Mouse (Mus musculus) c-Kit-positive CD71-negative TER-119-negative erythroid progenitor cells, embryonic 14.5 days (primary cell): ENCODE measurements around the gene Tbc1d1.
A peak's percentile ranks its signal among the peaks of the same experiment; 100 is the strongest.

Experiments
- DNase-seq: peaks from one replicate; pipeline ENCODE4 v3.0.0-alpha.2; 2013; ENCODE audit warnings: low read depth

The Tbc1d1 gene

GRCm38 (mm10) chr5:64155861-64156550, at the start of gene Tbc1d1:
Gene Tbc1d1, plus strand, starts transcription at chr5:64156305.
- DNase-seq, result peak; percentile 58

DNA sequence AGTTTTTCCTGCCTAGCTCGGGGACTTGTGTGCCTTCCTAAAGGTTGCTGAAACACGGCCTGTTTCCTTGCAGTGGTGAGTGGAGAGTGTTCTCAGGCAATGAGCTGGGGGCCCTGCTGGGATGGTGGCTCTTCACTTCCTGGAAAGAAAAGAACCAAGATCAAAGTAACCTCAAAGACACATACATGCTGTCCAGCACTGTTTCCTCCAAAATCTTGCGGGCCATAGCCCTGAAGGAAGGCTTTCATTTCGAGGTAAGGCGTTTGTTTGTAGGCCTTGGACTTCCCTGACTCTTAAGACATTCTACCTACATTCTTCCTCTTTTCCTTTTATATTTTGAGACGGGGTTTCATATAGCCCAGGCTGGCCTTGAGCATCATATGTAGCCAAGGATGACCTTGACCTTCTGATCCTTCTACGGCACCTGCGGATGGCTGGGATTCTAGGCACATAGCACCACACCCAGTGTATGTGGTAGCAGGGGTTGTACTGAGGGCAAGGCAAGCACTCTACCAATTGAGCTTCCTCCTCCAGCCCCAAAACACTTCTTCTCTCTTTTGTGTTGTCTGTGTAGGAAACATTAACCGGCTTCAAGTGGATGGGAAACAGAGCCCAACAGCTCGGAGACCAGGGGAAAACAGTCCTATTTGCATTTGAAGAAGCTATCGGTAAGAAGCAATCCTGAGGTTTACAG, 48.4 kb upstream of the Tbc1d1 start:
- no peak for DNase-seq

DNA sequence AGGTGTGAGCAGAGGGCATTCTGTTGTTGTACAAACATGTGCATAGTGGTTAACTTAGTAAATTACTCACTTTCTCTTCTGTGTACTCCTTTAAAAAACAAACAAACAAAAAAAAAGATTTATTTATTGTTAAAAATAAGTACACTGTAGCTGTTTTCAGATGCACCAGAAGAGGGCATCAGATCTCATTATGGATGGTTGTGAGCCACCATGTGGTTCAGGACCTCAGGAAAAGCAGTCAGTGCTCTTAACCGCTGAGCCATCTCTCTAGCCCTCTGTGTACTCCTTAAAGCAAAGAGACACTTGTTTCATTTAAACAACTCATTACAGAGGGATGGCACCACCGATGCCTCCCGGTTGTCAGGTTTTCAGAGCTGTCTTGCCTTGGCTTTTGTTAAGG, 46.9 kb upstream of the Tbc1d1 start:
- no peak for DNase-seq

DNA sequence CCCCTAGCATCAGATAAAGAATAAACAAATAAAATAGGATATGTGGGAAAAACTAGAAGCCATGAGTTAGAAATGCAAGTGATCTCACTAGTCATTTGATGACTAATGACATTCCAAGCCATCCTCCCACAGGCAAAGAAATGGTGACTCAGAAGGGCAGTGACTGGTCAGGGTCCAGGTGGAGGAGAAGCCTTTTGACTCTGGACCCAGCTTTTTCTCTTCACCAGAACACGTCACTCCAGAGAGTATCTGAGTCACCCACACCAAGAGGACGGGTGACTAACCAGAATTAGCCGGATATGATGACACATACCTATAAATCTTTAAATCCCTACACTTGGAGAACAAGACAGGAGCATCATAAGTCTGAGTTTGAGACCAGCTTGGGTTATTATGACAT, 43.7 kb upstream of the Tbc1d1 start:
- DNase-seq, result no peak

DNA sequence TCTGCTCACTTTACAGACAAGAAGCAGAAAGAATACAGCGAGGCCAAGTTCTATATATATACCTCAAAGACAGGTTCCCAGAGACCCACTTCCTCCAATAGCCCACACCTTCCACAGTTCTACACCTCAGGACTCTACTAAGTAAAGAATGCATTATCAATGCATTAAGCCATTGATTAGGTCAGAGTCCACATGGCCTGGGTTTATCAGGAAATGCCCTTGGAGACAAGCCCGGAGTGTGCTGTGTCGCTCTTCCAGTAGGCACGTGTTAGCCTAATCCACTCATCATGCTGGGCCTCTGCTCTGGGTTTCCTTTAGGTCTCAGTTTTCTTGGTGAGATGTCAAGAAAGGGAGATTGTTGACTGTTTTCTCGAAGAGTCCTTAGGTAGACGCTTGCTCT, 41.9 kb upstream of the Tbc1d1 start:
- no peak for DNase-seq

GRCm38 (mm10) chr5:64117191-64117590, 38.9 kb upstream of the Tbc1d1 start:
- DNase-seq, result no peak

GRCm38 (mm10) chr5:64125783-64126182, 30.3 kb upstream of the Tbc1d1 start:
- DNase-seq, result no peak

DNA sequence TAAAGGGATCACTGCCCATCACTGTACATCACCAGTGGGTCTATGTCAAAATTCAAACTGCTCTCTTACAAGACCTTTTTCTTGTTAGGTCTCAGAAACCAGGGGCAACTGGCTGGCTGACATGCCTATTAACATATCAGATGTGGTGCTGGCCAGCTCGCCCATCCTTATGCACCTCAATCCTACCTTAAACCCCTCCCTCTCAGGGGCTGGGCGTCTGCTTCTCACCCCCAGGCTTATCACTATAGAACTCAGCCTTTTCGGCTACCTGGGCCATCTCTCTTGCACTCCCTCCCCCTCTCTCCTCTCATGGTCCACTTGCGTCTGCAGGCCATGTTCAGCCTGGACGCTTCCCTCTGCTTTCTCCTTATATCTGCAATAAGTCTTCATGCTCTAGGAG, 24.6 kb upstream of the Tbc1d1 start:
- DNase-seq, result no peak

DNA sequence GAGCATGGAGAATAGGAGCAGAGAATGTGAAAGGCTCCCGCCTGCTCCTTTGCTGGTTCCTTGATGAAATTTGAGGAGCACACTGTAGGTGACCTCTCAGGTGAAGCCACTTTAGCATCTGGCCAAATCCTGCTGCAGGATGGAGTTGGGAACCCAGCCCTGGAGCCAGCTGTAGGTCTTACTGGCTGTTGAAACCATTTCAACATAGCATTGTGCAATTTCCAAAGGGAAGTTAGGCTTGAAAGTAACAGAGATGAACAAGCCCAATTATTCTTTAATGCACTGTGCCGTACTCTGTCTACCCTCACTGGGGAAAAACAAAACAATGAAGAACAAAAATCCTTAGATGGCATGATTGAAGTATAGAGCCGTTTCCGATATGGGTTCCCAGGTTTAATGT, 22.2 kb upstream of the Tbc1d1 start:
- DNase-seq, result no peak

DNA sequence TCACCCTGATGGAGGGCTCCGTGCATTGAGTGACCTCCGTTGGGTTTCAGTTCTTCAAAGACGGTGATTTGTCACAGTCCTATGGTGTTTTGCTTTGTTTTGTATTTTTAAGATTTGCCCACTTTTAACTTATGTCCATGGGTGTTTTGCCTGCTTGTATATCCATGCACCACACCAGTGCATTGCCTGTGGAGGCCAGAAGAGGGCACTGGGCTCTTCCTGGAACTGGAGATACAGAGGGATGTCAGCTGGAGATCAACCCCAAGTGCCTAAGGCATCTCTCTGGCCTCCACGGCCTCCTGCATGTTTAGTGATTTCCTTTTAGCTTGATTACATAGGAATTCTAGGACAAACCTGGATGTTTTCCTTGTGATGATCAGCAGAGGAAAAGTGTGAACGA, 19.8 kb upstream of the Tbc1d1 start:
- no peak for DNase-seq

DNA sequence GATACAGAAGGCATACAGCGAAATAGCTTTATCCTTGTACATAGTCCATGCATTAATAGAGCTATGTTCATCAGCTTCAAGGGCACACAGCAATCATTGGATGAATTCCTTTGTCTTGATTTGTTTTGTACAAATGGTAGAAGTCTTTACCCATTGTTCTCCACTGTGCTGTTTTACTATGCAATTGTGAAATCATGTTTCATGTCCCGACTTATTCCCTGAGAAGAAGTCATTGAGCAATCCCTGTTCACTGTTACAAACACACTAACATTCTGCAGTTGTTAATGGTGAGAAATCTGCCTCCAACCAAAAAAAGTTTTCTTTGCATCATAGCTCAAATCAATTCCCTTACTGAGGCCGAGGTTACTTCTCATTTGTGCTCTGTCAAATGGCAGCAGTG, 15.9 kb upstream of the Tbc1d1 start:
- no peak for DNase-seq

GRCm38 (mm10) chr5:64144315-64144714, 11.8 kb upstream of the Tbc1d1 start:
- DNase-seq, result no peak

- no peak for DNase-seq
Measured at GRCm38 (mm10) chr5:64146384-64147005, 9.6 kb upstream of the Tbc1d1 start.

GRCm38 (mm10) chr5:64149184-64150127, 6.6 kb upstream of the Tbc1d1 start:
- no peak for DNase-seq

DNA sequence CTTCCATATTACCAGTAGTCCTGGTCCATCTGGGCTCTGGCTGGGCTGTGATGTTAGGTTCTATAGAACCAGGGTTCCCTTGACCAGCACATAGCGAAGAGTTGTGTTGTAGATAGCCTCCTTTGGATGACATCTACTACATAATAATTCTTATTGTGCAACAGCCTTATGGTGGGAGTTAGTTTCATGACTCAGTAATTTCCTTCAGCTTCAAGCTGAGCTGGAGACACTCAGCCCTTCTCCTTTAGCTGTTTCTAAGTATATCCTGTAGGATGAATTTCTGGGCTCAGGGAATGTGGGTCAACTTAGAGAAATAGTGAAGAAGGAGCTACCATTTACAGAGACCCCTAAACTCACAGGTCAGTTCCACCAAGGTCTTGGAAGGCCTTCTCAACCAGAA, 2.8 kb upstream of the Tbc1d1 start:
- no peak for DNase-seq

GRCm38 (mm10) chr5:64156579-64156978, 474 bp downstream of the Tbc1d1 start:
- DNase-seq, result no peak

GRCm38 (mm10) chr5:64157926-64158325, 1.8 kb downstream of the Tbc1d1 start:
- no peak for DNase-seq

GRCm38 (mm10) chr5:64158501-64158900, 2.4 kb downstream of the Tbc1d1 start:
- DNase-seq, result no peak

GRCm38 (mm10) chr5:64159065-64159780, 3.1 kb downstream of the Tbc1d1 start:
- no peak for DNase-seq

DNA sequence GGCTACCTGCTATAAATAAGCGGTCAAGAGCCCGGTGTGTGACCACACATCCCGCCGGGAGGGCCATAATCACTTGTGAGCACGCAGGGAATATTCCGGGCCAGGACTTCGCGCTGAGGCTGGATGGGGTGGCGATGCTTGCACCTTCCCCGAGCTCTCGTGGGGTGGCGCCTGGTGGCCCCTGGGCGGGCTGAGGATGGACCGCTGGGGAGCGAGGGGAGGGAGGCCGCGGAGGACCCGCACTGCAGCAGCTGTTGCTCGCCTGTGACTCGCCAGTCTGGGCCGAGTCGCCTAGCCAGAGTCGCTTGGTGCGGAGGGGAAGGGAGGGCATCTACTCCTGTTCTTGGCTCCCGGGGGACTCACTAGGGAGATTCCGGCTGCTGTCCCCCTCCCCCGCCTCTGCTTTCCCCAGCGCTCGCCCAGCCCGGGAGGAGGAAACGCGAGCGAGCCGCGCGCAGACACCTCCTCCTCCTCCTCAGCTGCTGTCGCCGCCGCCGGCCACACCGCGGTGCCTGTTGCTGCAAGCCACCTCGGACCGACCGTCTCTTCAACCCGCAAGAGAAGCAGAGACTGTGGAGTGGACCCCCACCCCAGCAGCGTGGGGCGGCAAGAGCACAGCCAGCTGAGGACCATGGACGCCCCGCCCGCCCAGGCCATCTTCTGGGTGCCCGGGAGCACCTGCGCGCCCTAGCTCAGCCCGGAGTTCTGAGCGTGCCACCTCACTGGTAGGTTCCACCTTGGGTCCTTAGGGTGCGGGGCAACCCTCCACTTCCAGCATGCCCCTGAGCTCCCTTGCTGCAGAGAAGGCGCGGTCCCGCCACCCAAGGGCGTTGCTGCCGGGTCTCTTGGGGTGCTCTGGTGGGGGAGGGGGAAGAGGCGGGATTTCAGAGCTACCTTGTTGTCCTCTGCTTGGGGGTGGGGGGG, 3.9 kb downstream of the Tbc1d1 start:
- no peak for DNase-seq
